Mouse (Mus musculus): ENCODE data around the gene Olfr1293-ps.

GRCm38 (mm10) chr2:111569581-111569980, 44.6 kb downstream of the Olfr1293-ps start, which contains the start of gene Olfr1295:
- TF ChIP-seq CTCF (IDR thresholded peaks at IDR 0.05) (no peak), EP300 (IDR thresholded peaks at IDR 0.05) (no peak)

All from lung, postnatal 0 days (tissue).